Mouse (Mus musculus) Muller cell, postnatal 12 days (primary cell): Measurements from ENCODE around the gene C130026I21Rik.
"Not testable (repeated sequence)": the region's sequence is repeated elsewhere in the genome, so short reads cannot be mapped to it uniquely, and the experiment has no call there.

Experiments used
- DNase-seq: peaks from one replicate; pipeline ENCODE4 v3.0.0-alpha.2; 2015; ENCODE audit errors: inconsistent ontology term

C130026I21Rik gene

GRCm38 (mm10) chr1:85034394-85034793 lies 236.0 kb downstream of the C130026I21Rik start:
- not testable (repeated sequence) for DNase-seq

- DNase-seq: not testable (repeated sequence)
Observed at GRCm38 (mm10) chr1:85033616-85034015, 236.8 kb downstream of the C130026I21Rik start.

- DNase-seq: not testable (repeated sequence)
Observed at GRCm38 (mm10) chr1:85030211-85030610, 240.2 kb downstream of the C130026I21Rik start.

GRCm38 (mm10) chr1:85011933-85012332 lies 258.4 kb downstream of the C130026I21Rik start:
- not testable (repeated sequence) for DNase-seq

GRCm38 (mm10) chr1:85010947-85011346 lies 259.4 kb downstream of the C130026I21Rik start:
- not testable (repeated sequence) for DNase-seq

- DNase-seq: not testable (repeated sequence)
Observed at GRCm38 (mm10) chr1:85007737-85008136, 262.6 kb downstream of the C130026I21Rik start.

GRCm38 (mm10) chr1:84999241-84999640 lies 271.1 kb downstream of the C130026I21Rik start:
- DNase-seq: not testable (repeated sequence)

- not testable (repeated sequence) for DNase-seq
Observed at GRCm38 (mm10) chr1:84996305-84996704, 274.1 kb downstream of the C130026I21Rik start.

- not testable (repeated sequence) for DNase-seq
Observed at GRCm38 (mm10) chr1:84994461-84994860, 275.9 kb downstream of the C130026I21Rik start.

- not testable (repeated sequence) for DNase-seq
Observed at GRCm38 (mm10) chr1:84993688-84994319, 276.6 kb downstream of the C130026I21Rik start.

GRCm38 (mm10) chr1:84993235-84993634 lies 277.1 kb downstream of the C130026I21Rik start:
- not testable (repeated sequence) for DNase-seq

GRCm38 (mm10) chr1:84992827-84993226 lies 277.5 kb downstream of the C130026I21Rik start:
- not testable (repeated sequence) for DNase-seq

GRCm38 (mm10) chr1:84989044-84989443 lies 281.3 kb downstream of the C130026I21Rik start:
- DNase-seq: not testable (repeated sequence)

GRCm38 (mm10) chr1:84987729-84988128 lies 282.6 kb downstream of the C130026I21Rik start:
- DNase-seq: not testable (repeated sequence)

- not testable (repeated sequence) for DNase-seq
Observed at GRCm38 (mm10) chr1:84961779-84962178, 308.6 kb downstream of the C130026I21Rik start.

GRCm38 (mm10) chr1:84957713-84958112 lies 312.7 kb downstream of the C130026I21Rik start:
- not testable (repeated sequence) for DNase-seq

- DNase-seq: not testable (repeated sequence)
Observed at GRCm38 (mm10) chr1:84956771-84957170, 313.6 kb downstream of the C130026I21Rik start.

- peak; percentile 11 for DNase-seq
Observed at GRCm38 (mm10) chr1:84952456-84953181, 317.7 kb downstream of the C130026I21Rik start.

- DNase-seq: no peak
Observed at GRCm38 (mm10) chr1:84951566-84951965, 318.8 kb downstream of the C130026I21Rik start.

GRCm38 (mm10) chr1:84947390-84947789 lies 323.0 kb downstream of the C130026I21Rik start:
- no peak for DNase-seq

- DNase-seq: no peak
Observed at GRCm38 (mm10) chr1:84945950-84946349, 324.4 kb downstream of the C130026I21Rik start.

- DNase-seq: no peak
Observed at GRCm38 (mm10) chr1:84943549-84943948, 326.8 kb downstream of the C130026I21Rik start.
